Mouse (Mus musculus): ENCODE data around the gene Olfr1232. TPM values are rescaled to one million over a fixed set of nuclear protein-coding genes. Genes with fewer than 3 reads are reported as not detected.

Gene Olfr1232
- not detected for total RNA-seq (2021)
- long read RNA-seq, experiment 1, result 0 reads
- long read RNA-seq, experiment 2, result 0 reads

DNA sequence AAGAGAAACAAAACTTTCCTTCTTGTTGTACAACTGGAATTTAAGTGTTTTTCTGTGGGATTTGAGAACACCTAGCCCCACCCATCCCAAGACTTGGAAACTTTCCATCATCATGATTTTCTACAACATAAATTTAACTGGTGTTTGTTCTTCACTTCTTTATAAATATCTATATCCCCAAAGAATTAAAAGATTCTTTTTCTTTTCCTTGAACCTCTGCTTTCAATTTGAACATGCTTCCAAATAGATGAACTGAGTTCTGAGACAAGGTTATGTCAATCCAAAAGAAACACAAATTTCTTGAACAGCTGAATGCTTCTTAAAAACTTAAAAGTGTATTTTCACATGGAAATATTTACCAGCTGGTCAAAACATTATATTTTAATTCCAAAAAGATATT, at the start of gene Olfr1232:
Gene Olfr1232, minus strand, starts transcription at position 101 of the 400 bp plus-strand sequence.
- no peak for DNase-seq
- intact Hi-C loops (cut with DNase I), result no loop called here

DNA sequence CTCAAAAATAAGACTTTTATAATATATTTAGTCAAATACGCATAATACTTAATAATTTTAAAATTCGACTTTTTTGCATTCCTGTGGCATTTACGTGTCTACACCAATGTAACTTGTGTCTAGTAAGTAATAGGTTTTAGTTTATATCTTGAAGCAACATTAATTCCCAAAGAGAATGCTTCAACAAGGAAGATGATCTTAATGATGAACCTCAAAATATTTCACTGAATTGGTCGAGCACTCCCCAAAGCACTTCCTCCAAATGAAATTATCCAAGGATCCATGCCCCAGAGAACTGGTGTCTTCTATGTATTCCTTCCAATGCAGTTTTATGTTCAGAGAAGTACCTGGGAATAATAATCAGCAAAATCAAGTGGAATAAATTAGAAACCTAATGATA, 35.3 kb upstream of the Olfr1232 start, which contains the start of gene Olfr1234:
Gene Olfr1234, minus strand, starts transcription at position 101 of the 400 bp plus-strand sequence.
- intact Hi-C loops (cut with DNase I), result no loop called here
- DNase-seq, result no peak

DNA sequence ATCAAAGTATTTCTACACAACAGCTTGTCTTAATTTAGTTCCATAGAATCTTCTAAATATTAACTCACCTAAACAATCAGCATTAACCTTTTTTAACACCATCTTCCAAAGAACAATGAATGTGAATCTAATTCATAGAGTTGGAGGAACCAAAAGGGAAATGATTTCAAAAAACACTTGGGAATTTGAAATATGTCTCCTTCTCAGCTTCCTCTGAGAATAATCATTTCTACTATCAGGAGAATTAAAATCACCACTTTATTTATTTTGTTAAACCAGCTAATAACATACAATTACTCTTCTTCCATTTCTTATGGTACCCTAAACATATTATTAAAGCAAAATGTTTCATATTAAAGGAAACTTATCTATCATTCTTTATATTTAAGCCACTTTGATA, 12.8 kb upstream of the Olfr1232 start, which contains the start of gene Olfr1233:
Gene Olfr1233, minus strand, starts transcription at position 101 of the 400 bp plus-strand sequence.
- intact Hi-C loops (cut with DNase I), result no loop called here
- no peak for DNase-seq

DNA sequence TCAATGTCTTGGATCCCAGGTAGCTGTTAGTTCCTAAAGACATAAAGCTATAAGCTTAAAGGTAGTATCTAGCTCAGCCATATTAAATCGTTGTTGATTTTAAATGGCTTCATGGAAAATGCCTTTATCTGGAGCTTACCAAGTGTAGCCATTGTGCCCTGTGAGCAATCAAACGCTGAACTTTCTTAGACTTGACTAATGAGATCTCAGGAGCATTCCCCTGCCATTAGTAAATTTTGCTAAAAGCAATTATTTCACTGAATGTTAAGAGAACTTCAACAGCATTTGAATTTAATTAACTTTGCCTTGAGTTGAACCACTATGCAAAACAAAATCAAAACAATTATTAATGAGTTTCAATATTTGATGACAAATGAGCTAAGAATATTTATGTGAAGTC, 22.5 kb downstream of the Olfr1232 start, which contains the start of gene Olfr1231:
Gene Olfr1231, minus strand, starts transcription at position 101 of the 400 bp plus-strand sequence.
- intact Hi-C loops (cut with DNase I), result no loop called here

DNA sequence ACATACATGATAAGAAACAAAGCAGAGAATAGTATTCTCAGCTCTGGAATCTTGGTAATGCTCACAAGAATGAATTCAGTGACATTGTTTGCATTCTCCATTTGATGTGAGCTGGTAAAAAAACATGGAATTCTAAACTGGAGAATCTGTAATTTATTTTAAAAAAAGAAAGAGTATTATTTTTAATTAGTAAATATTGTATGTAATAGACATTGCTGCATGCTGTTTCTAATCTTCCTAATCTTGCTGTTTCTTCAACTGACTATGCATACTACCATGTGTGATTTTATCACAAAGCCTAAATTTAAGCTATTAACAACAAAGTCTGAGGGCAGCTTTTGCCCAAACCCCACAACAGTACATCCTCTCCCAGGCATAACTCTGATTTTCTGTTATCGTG, 32.3 kb downstream of the Olfr1232 start, which contains the start of gene Olfr1230:
Gene Olfr1230, minus strand, starts transcription at position 101 of the 400 bp plus-strand sequence.
- intact Hi-C loops (cut with DNase I), result no loop called here
- DNase-seq, result no peak

More for the DNA sequence above, 22.5 kb downstream of the Olfr1232 start, which contains the start of gene Olfr1231:
- no peak for DNase-seq

DNA sequence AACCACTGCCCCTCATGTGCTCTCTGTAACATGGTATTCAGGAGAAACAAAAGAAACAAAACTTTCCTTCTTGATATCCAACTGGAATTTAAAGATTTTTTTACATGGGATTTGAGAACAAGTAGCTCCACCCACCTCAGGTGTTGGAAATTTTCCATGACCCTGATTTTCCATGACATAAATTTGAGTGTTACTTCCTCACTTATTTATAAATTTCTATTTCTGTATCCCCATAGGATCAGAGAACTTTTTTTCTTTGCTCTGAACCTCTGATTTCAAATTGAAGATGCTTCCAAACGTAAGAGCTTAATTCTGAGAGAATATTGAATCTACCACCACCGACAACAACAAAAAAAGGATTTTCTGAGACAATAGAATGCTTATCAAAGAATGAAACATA, 41.6 kb downstream of the Olfr1232 start, which contains the start of gene Olfr1229:
Gene Olfr1229, minus strand, starts transcription at position 101 of the 400 bp plus-strand sequence.
- intact Hi-C loops (cut with DNase I), result no loop called here
- DNase-seq, result no peak

Other genes with a start within 250 kb of the Olfr1232 start
- not detected for gene Olfr1219, start 246.2 kb downstream of the Olfr1232 start, total RNA-seq (2021)
- gene Olfr1220, start 222.8 kb downstream of the Olfr1232 start, total RNA-seq (2021), result not detected
- gene Olfr1221, start 212.4 kb downstream of the Olfr1232 start, total RNA-seq (2021), result not detected
- gene Olfr1222, start 196.6 kb downstream of the Olfr1232 start, total RNA-seq (2021), result not detected
- gene Olfr1223, start 178.1 kb downstream of the Olfr1232 start, total RNA-seq (2021), result not detected
- not detected for gene Olfr1224-ps1, start 165.6 kb downstream of the Olfr1232 start, total RNA-seq (2021)
- not detected for gene Olfr1225, start 155.0 kb downstream of the Olfr1232 start, total RNA-seq (2021)
- gene Olfr1226, start 129.6 kb downstream of the Olfr1232 start, total RNA-seq (2021), result not detected
- gene Olfr1228, start 75.6 kb downstream of the Olfr1232 start, total RNA-seq (2021), result not detected
- gene Olfr1229, start 41.7 kb downstream of the Olfr1232 start, total RNA-seq (2021), result not detected
- gene Olfr1230, start 32.4 kb downstream of the Olfr1232 start, total RNA-seq (2021), result not detected
- not detected for gene Olfr1231, start 22.6 kb downstream of the Olfr1232 start, total RNA-seq (2021)
- gene Olfr1233, start 12.7 kb upstream of the Olfr1232 start, total RNA-seq (2021), result not detected
- not detected for gene Olfr1234, start 35.2 kb upstream of the Olfr1232 start, total RNA-seq (2021)
- not detected for gene Olfr1238, start 80.0 kb upstream of the Olfr1232 start, total RNA-seq (2021)
- gene Olfr1239, start 90.7 kb upstream of the Olfr1232 start, total RNA-seq (2021), result not detected
- gene Olfr1240, start 113.3 kb upstream of the Olfr1232 start, total RNA-seq (2021), result not detected
- gene Olfr1241, start 157.5 kb upstream of the Olfr1232 start, total RNA-seq (2021), result not detected
- gene Olfr1242, start 168.7 kb upstream of the Olfr1232 start, total RNA-seq (2021), result not detected
- not detected for gene Olfr1243, start 201.8 kb upstream of the Olfr1232 start, total RNA-seq (2021)
- gene Olfr1245, start 248.8 kb upstream of the Olfr1232 start, total RNA-seq (2021), result not detected